Mouse (Mus musculus): ENCODE data around the gene En1.

Gene En1

GRCm38 (mm10) chr1:120627622-120628001 is 25.4 kb downstream of the En1 start:
- DNase-seq (ENCODE audit: low spot score), result no peak

GRCm38 (mm10) chr1:120628821-120629220 is 26.6 kb downstream of the En1 start:
- DNase-seq (ENCODE audit: low spot score), result no peak

- no peak for DNase-seq (ENCODE audit: low spot score)
Measured at GRCm38 (mm10) chr1:120643380-120643779, 41.2 kb downstream of the En1 start.

- DNase-seq (ENCODE audit: low spot score), result no peak
Measured at GRCm38 (mm10) chr1:120643848-120644711, 41.9 kb downstream of the En1 start.

GRCm38 (mm10) chr1:120644755-120645154 is 42.5 kb downstream of the En1 start:
- DNase-seq (ENCODE audit: low spot score), result no peak

- no peak for DNase-seq (ENCODE audit: low spot score)
Measured at GRCm38 (mm10) chr1:120650068-120650467, 47.9 kb downstream of the En1 start.

- no peak for DNase-seq (ENCODE audit: low spot score)
Measured at GRCm38 (mm10) chr1:120651997-120652396, 49.8 kb downstream of the En1 start.

GRCm38 (mm10) chr1:120654950-120655396 is 52.8 kb downstream of the En1 start:
- DNase-seq (ENCODE audit: low spot score), result peak; percentile 4

Measured in testis, postnatal 14 days (tissue).